Mouse (Mus musculus) liver, adult 2 months (tissue): ENCODE measurements around the gene Fbxl8. TPM values are rescaled to one million over a fixed set of nuclear protein-coding genes. Genes with fewer than 3 reads are reported as not detected.
"Not testable (repeated sequence)": the region's sequence is repeated elsewhere in the genome, so short reads cannot be mapped to it uniquely, and the experiment has no call there.

Source experiments
- DNase-seq: peaks from one replicate; pipeline ENCODE4 v3.0.0-alpha.2; 2011; ENCODE audit warnings: low read depth, low spot score; ENCODE audit errors: extremely low read depth
- H3K27ac ChIP-seq: fragments of 200-500 bp; replicated peaks from 2 replicates; pipeline ENCODE4 v1.5.1; 2012; ENCODE audit warnings: low read depth, mild to moderate bottlenecking, control low read depth, inconsistent platforms, low read length; ENCODE audit not compliant: insufficient read depth
- H3K27me3 ChIP-seq: fragments of 200-500 bp; 2 replicates; pipeline ENCODE4 v1.6.1; 2012; ENCODE audit warnings: mild to moderate bottlenecking, moderate library complexity, low read length, inconsistent platforms; ENCODE audit not compliant: control insufficient read depth, insufficient read depth
- H3K36me3 ChIP-seq: fragments of 200-500 bp; 2 replicates; pipeline ENCODE4 v1.6.1; 2012; ENCODE audit warnings: low read length, inconsistent platforms; ENCODE audit not compliant: control insufficient read depth, insufficient read depth
- H3K4me1 ChIP-seq: fragments of 200-500 bp; 2 replicates; pipeline ENCODE4 v1.6.1; 2011; ENCODE audit warnings: low read length; ENCODE audit not compliant: control insufficient read depth, insufficient read depth
- H3K4me3 ChIP-seq: fragments of 200-500 bp; 2 replicates; pipeline ENCODE4 v1.5.1; 2011; ENCODE audit warnings: low read depth, mild to moderate bottlenecking, control low read depth, low read length, moderate library complexity; ENCODE audit not compliant: insufficient read depth
- H3K79me2 ChIP-seq: fragments of 200-500 bp; 2 replicates; pipeline ENCODE4 v1.6.1; 2012; ENCODE audit warnings: inconsistent platforms, mild to moderate bottlenecking, low read length, moderate library complexity; ENCODE audit not compliant: control insufficient read depth, insufficient read depth
- H3K9ac ChIP-seq: fragments of 200-500 bp; 2 replicates; pipeline ENCODE4 v1.6.1; 2012; ENCODE audit warnings: low read depth, mild to moderate bottlenecking, control low read depth, inconsistent platforms, low read length
- CTCF ChIP-seq: fragments of 200-500 bp; IDR thresholded peaks from 2 replicates; pipeline ENCODE4 v1.5.1; 2011; ENCODE audit warnings: low read depth, low read length, control low read depth
- POLR2A ChIP-seq: fragments of 200-500 bp; IDR thresholded peaks from 2 replicates; pipeline ENCODE4 v1.6.1; 2011; ENCODE audit warnings: low read length, control low read depth; ENCODE audit not compliant: insufficient read depth; ENCODE audit errors: extremely low read depth
- WGBS: fragments of 180-500 bp; shearing (Covaris S2); methylation state at CpG from one replicate; pipeline ENCODE4 v1.1.7; 2018; 5-methylcytosine and 5-hydroxymethylcytosine counted together
- polyA plus RNA-seq: library from polyadenylated mRNA; depleted of rRNA; stranded (reverse); fragments of >200 nt; gene quantifications from 2 replicates; pipeline ENCODE4 v1.2.3, GENCODE M21; 2012
- total RNA-seq: library from RNA; depleted of rRNA; stranded (reverse); fragments of >200 nt; gene quantifications from 2 replicates; pipeline ENCODE4 v1.2.3, GENCODE M21; 2014

The Fbxl8 gene
- total and polyA plus RNA-seq, 2 experiments: 1.9 to 7.3 TPM

- Histone ChIP-seq H3K36me3 (peaks cover 21% of the 10 kb centered on the region), H3K4me1 (peaks cover 20% of the 10 kb centered on the region), H3K27me3 (no peaks in the 10 kb centered on the region), H3K4me3 (peak overlapping the region; percentile 93), H3K9ac (peak overlapping the region; percentile 98), H3K27ac (peak overlapping the region; percentile 98), H3K79me2 (peaks cover 28% of the 10 kb centered on the region; the same call in 1 of the 2 replicates)
- no peak for TF ChIP-seq POLR2A
- TF ChIP-seq CTCF: no peak
- WGBS: 2% methylated on average over 6 of the region's 6 CpGs
- peak; percentile 99 for DNase-seq
Measured at GRCm38 (mm10) chr8:105225917-105226316, 38.5 kb upstream of the Fbxl8 start.

GRCm38 (mm10) chr8:105231503-105232320 is 32.7 kb upstream of the Fbxl8 start:
- 75% methylated on average over 12 of the region's 12 CpGs for WGBS
- H3K4me1 ChIP-seq: peaks cover 24% of the 10 kb centered on the region
- no peak for DNase-seq
- H3K9ac ChIP-seq: no peak overlapping the region
- peaks cover 66% of the 10 kb centered on the region for H3K36me3 ChIP-seq
- no peak overlapping the region for H3K27ac ChIP-seq
- H3K27me3 ChIP-seq: no peaks in the 10 kb centered on the region
- H3K4me3 ChIP-seq: no peak overlapping the region
- peaks cover 34% of the 10 kb centered on the region; the same call in 1 of the 2 replicates for H3K79me2 ChIP-seq
- TF ChIP-seq POLR2A: no peak
- no peak for TF ChIP-seq CTCF

- not testable (repeated sequence) for DNase-seq
- H3K79me2 ChIP-seq: peaks cover 30% of the 10 kb centered on the region; the same call in 1 of the 2 replicates
- WGBS: 93% methylated on average over 4 of the region's 4 CpGs
Measured at GRCm38 (mm10) chr8:105232321-105232693, 32.1 kb upstream of the Fbxl8 start.

GRCm38 (mm10) chr8:105233126-105233935 is 31.1 kb upstream of the Fbxl8 start:
- Histone ChIP-seq H3K27ac (no peak overlapping the region), H3K27me3 (no peaks in the 10 kb centered on the region), H3K79me2 (peaks cover 25% of the 10 kb centered on the region; the same call in 1 of the 2 replicates), H3K4me3 (no peak overlapping the region), H3K4me1 (peaks cover 18% of the 10 kb centered on the region), H3K36me3 (peaks cover 72% of the 10 kb centered on the region), H3K9ac (no peak overlapping the region)
- no peak for DNase-seq
- no peak for TF ChIP-seq POLR2A
- TF ChIP-seq CTCF: no peak
- WGBS: 63% methylated on average over 1 of the region's 1 CpGs

More at GRCm38 (mm10) chr8:105232321-105232693, 32.1 kb upstream of the Fbxl8 start:
- not testable (repeated sequence) for H3K27me3 ChIP-seq, H3K4me3 ChIP-seq, H3K9ac ChIP-seq, H3K27ac ChIP-seq
- Histone ChIP-seq H3K4me1 (peaks cover 24% of the 10 kb centered on the region), H3K36me3 (peaks cover 68% of the 10 kb centered on the region)

- DNase-seq: peak; percentile 41
- no peak for TF ChIP-seq POLR2A
- Histone ChIP-seq H3K27me3 (no peaks in the 10 kb centered on the region), H3K9ac (no peak overlapping the region), H3K36me3 (peaks cover 82% of the 10 kb centered on the region), H3K79me2 (peaks cover 13% of the 10 kb centered on the region; the same call in 1 of the 2 replicates), H3K4me1 (peaks cover 8% of the 10 kb centered on the region), H3K4me3 (no peak overlapping the region), H3K27ac (no peak overlapping the region)
- 13% methylated on average over 1 of the region's 1 CpGs for WGBS
Measured at GRCm38 (mm10) chr8:105235206-105235605, 29.2 kb upstream of the Fbxl8 start.
